Mouse (Mus musculus): Measurements from ENCODE around the gene Rubcnl. TPM values are rescaled to one million over a fixed set of nuclear protein-coding genes. Genes with fewer than 3 reads are reported as not detected.

The Rubcnl gene
- total RNA-seq (2021) = 1 to 10 TPM in 1 of 2 experiments, under 1 TPM in 1; 0.77 to 1.2 TPM

DNA sequence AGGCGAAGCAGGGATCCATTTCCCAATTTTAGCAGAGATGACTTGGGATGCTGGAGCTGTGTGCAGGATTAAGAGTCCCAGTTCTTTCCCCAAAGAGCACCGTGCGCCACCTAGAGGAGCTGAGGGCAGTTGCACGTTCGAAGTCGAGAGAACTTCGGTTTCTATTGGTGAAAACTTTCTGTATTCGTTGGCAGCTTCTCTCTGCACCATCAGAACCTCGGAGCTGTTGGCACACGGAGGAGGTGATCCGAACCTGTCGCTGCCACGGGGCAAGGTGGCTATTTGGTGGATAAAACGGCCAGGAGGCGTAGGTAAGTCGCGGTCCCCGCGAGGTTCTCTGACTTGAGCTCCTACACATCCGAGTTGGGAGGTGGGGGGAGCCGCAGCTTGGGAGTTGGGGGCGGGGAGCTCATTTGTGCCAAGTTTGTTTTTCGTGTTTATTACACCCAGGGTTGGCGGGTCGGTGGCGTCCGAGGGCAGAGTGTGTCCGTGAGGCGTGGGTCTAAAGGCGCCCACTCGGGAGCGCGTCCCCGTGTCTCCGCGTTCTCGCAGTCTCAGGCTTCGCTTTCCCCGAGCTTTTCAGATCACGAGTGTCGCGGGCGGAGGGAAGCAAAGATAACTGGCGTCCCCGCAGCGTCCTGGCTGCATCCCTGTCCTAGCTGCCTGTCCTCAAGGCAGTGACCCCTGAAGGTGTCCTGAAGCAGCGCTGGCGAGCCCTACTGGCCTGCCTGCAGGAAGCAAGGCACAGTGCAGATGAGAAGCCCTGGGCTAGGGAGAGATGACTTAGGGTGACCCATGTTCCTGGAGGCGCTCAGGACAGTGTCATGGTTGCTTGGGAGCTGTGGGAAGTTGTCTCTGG, at the start of gene Rubcnl:
Gene Rubcnl, plus strand, starts transcription at position 172 of the 859 bp plus-strand sequence.
- intact Hi-C loops (cut with DNase I) = no loop called here

GRCm38 (mm10) chr14:74972216-74972615, 43.6 kb upstream of the Rubcnl start:
- intact Hi-C loops (cut with DNase I) = no loop called here
- DNase-seq (ENCODE audit: extremely low spot score in 1 of 2, low spot score in 2 of 2) = no peak

More for the DNA sequence above, at the start of gene Rubcnl:
- peak; percentile 72 to 79 for DNase-seq (ENCODE audit: extremely low spot score in 1 of 2, low spot score in 2 of 2)

DNA sequence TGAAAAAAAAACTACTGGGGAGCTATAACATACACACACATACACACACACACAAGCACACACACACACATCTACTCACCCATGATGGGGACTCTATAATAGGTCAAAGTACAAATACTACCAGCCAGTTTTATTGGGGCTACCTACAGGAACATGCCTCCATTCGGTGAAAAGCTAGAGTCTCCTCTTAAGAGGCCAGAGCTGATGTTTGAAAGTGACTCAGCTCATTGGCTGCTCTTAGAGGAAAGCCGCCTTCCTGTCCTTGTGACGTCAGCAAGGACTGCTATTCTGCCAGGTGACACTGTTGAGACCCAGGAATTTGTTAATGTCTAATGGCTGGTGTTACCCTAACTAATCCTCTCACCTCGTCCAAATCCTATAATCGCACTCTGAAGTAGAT, 43.1 kb upstream of the Rubcnl start:
- no peak for DNase-seq (ENCODE audit: extremely low spot score in 1 of 2, low spot score in 2 of 2)
- intact Hi-C loops (cut with DNase I) = no loop called here

DNA sequence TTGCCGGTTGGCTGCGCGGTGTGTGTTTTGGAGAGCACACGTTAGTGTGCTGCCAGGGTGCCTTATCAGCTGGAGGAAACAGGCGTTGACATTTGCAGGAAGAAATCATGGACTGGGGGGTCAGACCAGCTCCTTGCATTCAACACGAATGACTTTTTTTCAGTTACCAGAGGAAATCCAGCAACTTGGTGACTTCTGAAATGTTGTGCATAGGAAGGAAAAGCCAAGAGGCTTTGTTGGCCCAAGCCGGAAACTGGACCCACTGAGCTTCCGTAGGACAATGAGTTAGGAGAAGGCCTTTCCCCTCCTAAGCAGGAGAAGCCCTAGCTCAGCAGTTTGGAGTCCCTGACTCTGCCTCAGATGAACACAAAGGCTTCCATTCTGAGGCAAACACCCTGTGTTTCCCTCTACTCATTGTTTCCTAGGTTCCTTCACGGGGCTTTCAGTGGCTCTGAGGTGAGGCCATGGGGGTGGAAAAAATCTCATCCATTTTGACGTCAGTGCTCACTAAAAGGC, 41.6 kb upstream of the Rubcnl start:
- intact Hi-C loops (cut with DNase I) = no loop called here
- DNase-seq (ENCODE audit: extremely low spot score in 1 of 2, low spot score in 2 of 2) = peak in 1 of 2 experiments; percentile 61

DNA sequence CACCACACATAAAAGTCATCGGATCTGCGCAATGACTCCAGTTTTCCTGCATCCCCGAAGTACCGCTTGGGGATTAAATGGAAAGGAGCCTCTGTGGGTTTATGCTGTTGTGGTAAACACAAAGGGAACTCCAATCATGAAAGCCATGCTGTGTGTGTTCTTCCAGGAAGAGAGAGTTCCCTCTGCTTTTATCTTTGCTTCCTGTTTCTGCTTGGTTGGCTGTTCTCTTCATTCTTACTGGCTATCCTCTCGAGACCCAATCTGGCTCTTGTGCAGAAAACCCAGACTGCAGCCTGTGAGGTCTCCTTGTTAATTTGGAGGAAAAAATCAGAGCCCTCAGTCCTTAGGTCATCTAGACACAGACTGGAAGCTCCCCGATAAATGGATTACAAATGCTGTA, 38.9 kb upstream of the Rubcnl start:
- intact Hi-C loops (cut with DNase I) = no loop called here
- no peak for DNase-seq (ENCODE audit: extremely low spot score in 1 of 2, low spot score in 2 of 2)

DNA sequence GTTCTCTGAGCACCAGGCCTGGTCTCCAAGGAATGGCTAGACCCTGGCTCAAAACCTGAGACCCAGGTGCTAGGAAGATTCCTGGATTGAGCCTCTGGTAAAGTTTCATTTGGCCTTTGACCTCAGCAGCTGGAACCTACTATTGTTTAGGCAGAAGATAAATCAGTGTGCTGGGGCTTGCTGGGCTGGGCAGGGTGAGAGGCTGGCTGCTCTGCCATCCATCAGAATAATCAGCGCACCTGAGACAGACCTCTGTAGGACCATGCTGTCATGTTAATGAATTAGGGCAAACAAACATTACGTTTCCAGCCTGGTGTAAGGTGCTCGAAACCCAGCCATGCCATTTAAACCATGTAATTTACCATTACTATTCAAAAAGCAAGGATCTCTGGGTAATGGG, 34.8 kb upstream of the Rubcnl start:
- intact Hi-C loops (cut with DNase I) = no loop called here

GRCm38 (mm10) chr14:74983079-74983478, 32.7 kb upstream of the Rubcnl start:
- intact Hi-C loops (cut with DNase I) = no loop called here
- DNase-seq (ENCODE audit: extremely low spot score in 1 of 2, low spot score in 2 of 2) = no peak

More for the DNA sequence above, 34.8 kb upstream of the Rubcnl start:
- DNase-seq (ENCODE audit: extremely low spot score in 1 of 2, low spot score in 2 of 2) = no peak

DNA sequence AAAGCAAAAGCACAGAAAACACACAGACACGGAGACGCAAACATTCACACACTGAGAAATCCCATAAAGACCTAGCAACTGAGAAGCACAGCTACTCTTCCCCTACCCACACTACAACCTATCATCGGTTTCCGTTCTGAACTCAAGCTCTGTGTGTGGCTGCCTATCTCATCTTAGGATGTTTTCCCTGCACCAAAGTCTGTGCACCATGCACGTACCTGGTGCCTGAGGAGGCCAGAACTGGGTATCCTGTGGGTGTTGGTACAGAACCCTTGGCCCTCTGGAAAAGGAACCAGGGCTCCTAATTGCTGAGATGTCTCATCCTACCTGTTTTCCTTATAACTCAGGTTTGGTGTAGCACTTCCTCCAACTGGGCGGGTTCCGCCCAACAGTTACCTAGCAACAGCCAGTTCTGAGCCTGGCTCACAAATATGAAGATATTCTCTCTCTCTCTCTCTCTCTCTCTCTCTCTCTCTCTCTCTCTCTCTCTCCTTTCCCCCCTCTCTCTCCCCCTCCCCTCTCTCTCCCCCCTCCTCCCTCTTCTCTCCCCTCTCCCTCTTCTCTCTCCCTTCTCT, 30.9 kb upstream of the Rubcnl start:
- DNase-seq (ENCODE audit: extremely low spot score in 1 of 2, low spot score in 2 of 2) = no peak
- intact Hi-C loops (cut with DNase I) = no loop called here

DNA sequence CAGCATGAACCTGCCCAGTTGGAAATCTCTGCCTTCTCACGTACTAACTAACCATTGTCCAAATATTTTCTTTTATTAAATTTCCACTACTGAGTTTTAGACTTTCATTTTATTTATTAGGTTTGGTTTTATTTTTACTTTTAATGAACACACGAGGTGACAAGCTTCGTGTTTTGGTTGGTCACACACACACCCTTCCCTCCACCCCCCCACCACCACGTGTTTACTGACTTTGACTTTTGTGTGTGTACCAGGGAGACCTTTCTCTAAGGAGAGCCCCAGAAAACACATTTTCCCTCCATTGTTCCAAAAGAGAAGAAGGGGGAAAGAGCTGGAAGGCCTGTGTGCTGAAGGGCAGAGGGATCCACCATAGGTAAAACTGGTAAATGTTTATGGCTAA, 30.2 kb upstream of the Rubcnl start:
- intact Hi-C loops (cut with DNase I) = no loop called here
- no peak for DNase-seq (ENCODE audit: extremely low spot score in 1 of 2, low spot score in 2 of 2)

- no peak for DNase-seq (ENCODE audit: extremely low spot score in 1 of 2, low spot score in 2 of 2)
- intact Hi-C loops (cut with DNase I) = no loop called here
Measured at GRCm38 (mm10) chr14:74986527-74986926, 29.3 kb upstream of the Rubcnl start.

- DNase-seq (ENCODE audit: extremely low spot score in 1 of 2, low spot score in 2 of 2) = no peak
- intact Hi-C loops (cut with DNase I) = no loop called here
Measured at GRCm38 (mm10) chr14:74989322-74989721, 26.5 kb upstream of the Rubcnl start.

- no peak for DNase-seq (ENCODE audit: extremely low spot score in 1 of 2, low spot score in 2 of 2)
- intact Hi-C loops (cut with DNase I) = loop anchor here (5.0 kb wide), 1 partner anchor 228 kb away; no protein-coding TSS in a partner anchor
Measured at GRCm38 (mm10) chr14:74989909-74990308, 25.9 kb upstream of the Rubcnl start.

GRCm38 (mm10) chr14:74990504-74990903, 25.3 kb upstream of the Rubcnl start:
- intact Hi-C loops (cut with DNase I) = loop anchor here (5.0 kb wide), 1 partner anchor 228 kb away; no protein-coding TSS in a partner anchor
- peak in 1 of 2 experiments; percentile 52 for DNase-seq (ENCODE audit: extremely low spot score in 1 of 2, low spot score in 2 of 2)

- no peak for DNase-seq (ENCODE audit: extremely low spot score in 1 of 2, low spot score in 2 of 2)
- intact Hi-C loops (cut with DNase I) = no loop called here
Measured at GRCm38 (mm10) chr14:74996556-74996955, 19.3 kb upstream of the Rubcnl start.

GRCm38 (mm10) chr14:74997041-74997440, 18.8 kb upstream of the Rubcnl start:
- intact Hi-C loops (cut with DNase I) = no loop called here
- DNase-seq (ENCODE audit: extremely low spot score in 1 of 2, low spot score in 2 of 2) = no peak

DNA sequence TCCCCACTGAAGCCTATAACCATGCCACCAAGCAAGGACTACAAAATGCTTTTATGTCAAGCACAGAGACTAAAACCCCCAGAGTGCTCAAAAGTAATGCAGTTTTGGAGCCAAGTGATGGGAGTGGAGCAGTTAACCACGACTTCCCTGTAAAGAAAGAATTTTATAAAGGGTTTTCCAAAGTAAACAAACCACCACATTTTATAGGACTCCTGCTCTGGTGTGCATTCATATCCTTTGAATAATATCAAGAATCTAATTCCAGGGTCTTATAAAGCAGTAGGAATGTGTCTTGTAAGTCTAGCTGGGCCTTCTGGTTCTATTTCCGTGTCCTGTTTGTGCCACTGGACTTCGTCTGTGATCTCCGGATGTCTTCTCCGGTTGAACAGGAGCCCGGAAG, 14.5 kb upstream of the Rubcnl start:
- intact Hi-C loops (cut with DNase I) = no loop called here

GRCm38 (mm10) chr14:75003356-75003755, 12.5 kb upstream of the Rubcnl start:
- DNase-seq (ENCODE audit: extremely low spot score in 1 of 2, low spot score in 2 of 2) = no peak
- intact Hi-C loops (cut with DNase I) = no loop called here

More for the DNA sequence above, 14.5 kb upstream of the Rubcnl start:
- no peak for DNase-seq (ENCODE audit: extremely low spot score in 1 of 2, low spot score in 2 of 2)

DNA sequence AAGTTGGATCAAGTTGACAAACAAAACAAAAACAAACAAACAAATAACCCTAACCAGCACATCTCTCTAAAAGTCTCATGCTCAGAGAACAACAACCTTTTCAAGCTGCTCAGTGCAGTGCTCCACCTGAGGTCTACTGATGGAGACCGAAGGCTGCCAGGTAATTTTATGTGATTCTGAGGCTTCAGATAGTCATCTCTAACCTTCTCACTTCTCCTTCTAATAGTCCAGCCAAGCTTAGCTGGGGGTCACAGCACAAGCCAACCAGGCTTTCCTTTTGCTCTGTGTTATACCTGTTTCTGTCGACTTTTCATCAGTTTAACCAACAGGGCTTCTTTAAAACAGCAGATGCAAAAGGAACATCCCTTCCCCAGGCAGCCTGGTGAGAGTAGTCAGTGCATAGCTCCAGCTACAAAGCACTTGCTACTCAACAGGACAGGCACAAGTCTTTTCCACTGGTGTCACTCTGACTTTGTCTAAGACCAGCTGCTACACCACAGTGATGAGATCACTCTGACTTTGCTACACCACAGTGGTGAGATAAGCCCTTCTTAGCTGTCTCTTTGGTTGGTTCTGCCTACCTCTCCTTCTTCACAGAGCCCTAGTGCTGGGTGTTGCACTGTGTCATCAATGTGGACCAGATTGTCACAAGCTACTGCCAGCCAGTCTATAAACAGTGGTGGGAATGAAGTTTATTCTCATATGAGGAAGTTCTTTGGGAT, 10.2 kb upstream of the Rubcnl start:
- no peak for DNase-seq (ENCODE audit: extremely low spot score in 1 of 2, low spot score in 2 of 2)
- intact Hi-C loops (cut with DNase I) = no loop called here

GRCm38 (mm10) chr14:75010346-75010745, 5.5 kb upstream of the Rubcnl start:
- DNase-seq (ENCODE audit: extremely low spot score in 1 of 2, low spot score in 2 of 2) = no peak
- intact Hi-C loops (cut with DNase I) = no loop called here
